Mouse (Mus musculus) G1E (cell line): ENCODE measurements around the gene Gpr152.

Experiments
- CTCF ChIP-seq: IDR thresholded peaks from 2 replicates; pipeline ENCODE4 v1.5.1; 2012; ENCODE audit warnings: low read depth, low read length, inconsistent platforms, mixed read lengths
- POLR2AphosphoS5 ChIP-seq: IDR thresholded peaks from 2 replicates; pipeline ENCODE4 v1.6.1; 2012; ENCODE audit warnings: low read depth, low read length, inconsistent platforms; ENCODE audit not compliant: insufficient replicate concordance
- TAL1 ChIP-seq: conservative IDR thresholded peaks from 2 replicates; pipeline ENCODE4 v1.6.1; 2012; ENCODE audit warnings: low read depth, low read length, inconsistent platforms, mixed read lengths

DNA sequence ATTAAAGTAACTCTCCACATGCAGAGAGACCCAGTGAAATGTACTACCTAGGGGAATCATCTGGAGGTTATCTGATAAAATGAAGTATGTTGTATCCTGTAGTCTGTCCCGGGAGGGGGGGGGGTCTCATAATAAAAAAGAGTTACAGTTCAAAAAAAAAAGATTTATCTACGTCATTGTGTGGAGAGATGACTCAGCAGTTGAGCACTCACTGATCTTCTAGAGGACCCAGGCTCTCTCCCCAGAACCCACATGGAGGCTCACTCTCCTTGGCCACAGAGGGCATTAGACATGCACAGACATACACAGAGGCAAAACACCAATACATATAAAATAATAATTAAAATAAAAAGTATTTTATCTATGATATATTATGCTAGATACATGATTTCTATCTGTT is 48.2 kb upstream of the Gpr152 start:
- TF ChIP-seq CTCF = no peak
- TF ChIP-seq TAL1 = no peak
- no peak for TF ChIP-seq POLR2AphosphoS5
